Mouse (Mus musculus) urinary bladder, adult 2 months (tissue): Measurements from ENCODE around the gene Usp36. TPM values are rescaled to one million over a fixed set of nuclear protein-coding genes. Genes with fewer than 3 reads are reported as not detected.

Experiments used
- DNase-seq: peaks from one replicate; pipeline ENCODE4 v3.0.0; 2022; ENCODE audit warnings: low spot score
- polyA plus RNA-seq: library from polyadenylated mRNA; depleted of rRNA; stranded (reverse); fragments of >200 nt; gene quantifications from 2 replicates; pipeline ENCODE4 v1.2.3, GENCODE M21; 2012

The Usp36 gene
- polyA plus RNA-seq, 1 experiment, result 17.7 TPM

- DNase-seq, result no peak
Observed at GRCm38 (mm10) chr11:118298810-118299209, 8.8 kb upstream of the Usp36 start.

- no peak for DNase-seq
Observed at GRCm38 (mm10) chr11:118297967-118298366, 7.9 kb upstream of the Usp36 start.

GRCm38 (mm10) chr11:118295026-118295425 is 5.0 kb upstream of the Usp36 start:
- no peak for DNase-seq

GRCm38 (mm10) chr11:118292671-118293070 is 2.6 kb upstream of the Usp36 start:
- DNase-seq, result no peak

GRCm38 (mm10) chr11:118289562-118289961 is 482 bp downstream of the Usp36 start:
- DNase-seq, result no peak

GRCm38 (mm10) chr11:118289037-118289511 is 970 bp downstream of the Usp36 start:
- DNase-seq, result no peak

- DNase-seq, result no peak
Observed at GRCm38 (mm10) chr11:118287573-118287972, 2.5 kb downstream of the Usp36 start.

GRCm38 (mm10) chr11:118286434-118286833 is 3.6 kb downstream of the Usp36 start:
- DNase-seq, result no peak

GRCm38 (mm10) chr11:118285791-118286190 is 4.3 kb downstream of the Usp36 start:
- DNase-seq, result no peak

GRCm38 (mm10) chr11:118280218-118280617 is 9.8 kb downstream of the Usp36 start:
- no peak for DNase-seq

GRCm38 (mm10) chr11:118276328-118276727 is 13.7 kb downstream of the Usp36 start:
- DNase-seq, result no peak

- no peak for DNase-seq
Observed at GRCm38 (mm10) chr11:118275092-118275491, 15.0 kb downstream of the Usp36 start.

GRCm38 (mm10) chr11:118269827-118270226 is 20.2 kb downstream of the Usp36 start:
- DNase-seq, result no peak

- no peak for DNase-seq
Observed at GRCm38 (mm10) chr11:118266666-118267046, 23.4 kb downstream of the Usp36 start.

GRCm38 (mm10) chr11:118266044-118266665 is 23.9 kb downstream of the Usp36 start:
- no peak for DNase-seq

- no peak for DNase-seq
Observed at GRCm38 (mm10) chr11:118265621-118266020, 24.4 kb downstream of the Usp36 start.

- DNase-seq, result no peak
Observed at GRCm38 (mm10) chr11:118263146-118263545, 26.9 kb downstream of the Usp36 start.

GRCm38 (mm10) chr11:118260081-118260480 is 30.0 kb downstream of the Usp36 start:
- DNase-seq, result no peak

GRCm38 (mm10) chr11:118259580-118259979 is 30.5 kb downstream of the Usp36 start:
- DNase-seq, result no peak

- DNase-seq, result no peak
Observed at GRCm38 (mm10) chr11:118256371-118256770, 33.7 kb downstream of the Usp36 start.

- DNase-seq, result no peak
Observed at GRCm38 (mm10) chr11:118254159-118254951, 35.7 kb downstream of the Usp36 start.

- no peak for DNase-seq
Observed at GRCm38 (mm10) chr11:118253447-118254158, 36.4 kb downstream of the Usp36 start.

- DNase-seq, result no peak
Observed at GRCm38 (mm10) chr11:118249012-118249383, 41.0 kb downstream of the Usp36 start.
